Mouse (Mus musculus) lung, embryonic 14.5 days (tissue): ENCODE results near the gene Nrm. TPM values are rescaled to one million over a fixed set of nuclear protein-coding genes. Genes with fewer than 3 reads are reported as not detected.

Experiments
- ATAC-seq: fragments of 200-750 bp; cut with Nextera tagmentation; 2 replicates; pipeline ENCODE4 v1.8.0; 2017; ENCODE audit warnings: mild to moderate bottlenecking, moderate TSS enrichment, moderate library complexity; ENCODE audit not compliant: insufficient read depth
- DNase-seq: peaks from one replicate; pipeline ENCODE4 v3.0.0-alpha.2; 2015
- H3K27ac ChIP-seq: fragments of 300-500 bp; sonication (generic); 2 replicates; pipeline ENCODE4 v1.5.1; 2014; ENCODE audit warnings: low read depth, mild to moderate bottlenecking, moderate library complexity
- H3K27me3 ChIP-seq: fragments of 300-500 bp; sonication (generic); 2 replicates; pipeline ENCODE4 v1.6.1; 2014; ENCODE audit warnings: low read length, control low read depth; ENCODE audit not compliant: insufficient read depth
- H3K36me3 ChIP-seq: fragments of 300-500 bp; sonication (generic); 2 replicates; pipeline ENCODE4 v1.6.1; 2014; ENCODE audit warnings: control low read depth; ENCODE audit not compliant: insufficient read depth
- H3K4me1 ChIP-seq: fragments of 300-500 bp; sonication (generic); 2 replicates; pipeline ENCODE4 v1.6.1; 2014; ENCODE audit warnings: antibody characterized with exemption, control low read depth; ENCODE audit not compliant: insufficient read depth
- H3K4me2 ChIP-seq: fragments of 300-500 bp; sonication (generic); 2 replicates; pipeline ENCODE4 v1.6.1; 2014; ENCODE audit warnings: mild to moderate bottlenecking
- H3K4me3 ChIP-seq: fragments of 300-500 bp; sonication (generic); 2 replicates; pipeline ENCODE4 v1.5.1; 2014; ENCODE audit warnings: low read depth, low read length
- H3K9ac ChIP-seq: fragments of 300-500 bp; sonication (generic); 2 replicates; pipeline ENCODE4 v1.6.1; 2014
- H3K9me3 ChIP-seq: fragments of 300-500 bp; sonication (generic); 2 replicates; pipeline ENCODE4 v1.6.1; 2016; ENCODE audit warnings: low read depth, low read length, control low read depth
- CTCF ChIP-seq: IDR thresholded peaks from 2 replicates; pipeline ENCODE4 v1.5.1; 2016; ENCODE audit warnings: antibody characterized with exemption, low read depth
- WGBS: fragments of 180-500 bp; shearing (Covaris S2); extraction: QIAGEN DNeasy Blood & Tissue Kit; methylation state at CpG from one replicate; pipeline ENCODE4 v1.1.7; 2014; 5-methylcytosine and 5-hydroxymethylcytosine counted together
- polyA plus RNA-seq: library from polyadenylated mRNA; unstranded; fragments of >200 nt; fragmentation: Nextera tagmentation; extraction: Ambion mirVana; gene quantifications from 2 replicates; pipeline ENCODE4 v1.2.1, GENCODE M21; 2014

The Nrm gene
- polyA plus RNA-seq, 1 experiment from 2014 or later = 72.0 TPM

DNA sequence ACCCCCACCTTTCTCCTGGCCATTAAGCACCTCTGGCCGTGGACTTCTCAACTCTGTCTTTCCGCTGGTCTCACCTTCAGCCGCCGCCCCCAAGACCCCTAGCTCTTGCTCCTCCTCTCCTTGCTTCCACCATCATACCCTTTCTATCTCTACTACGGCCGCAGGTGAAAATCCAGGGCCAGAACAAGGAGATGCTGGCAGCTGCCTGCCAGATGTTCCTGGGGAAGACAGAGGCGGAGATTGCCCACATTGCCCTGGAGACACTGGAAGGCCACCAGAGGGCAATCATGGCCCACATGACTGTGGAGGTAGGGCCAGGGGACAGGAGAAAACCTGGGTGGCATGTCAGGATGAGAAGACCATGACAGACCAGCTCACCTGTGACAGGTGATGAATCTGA is 36.7 kb upstream of the Nrm start:
- Histone ChIP-seq H3K27ac (no peak overlapping the region), H3K9ac (no peak overlapping the region), H3K9me3 (no peaks in the 10 kb centered on the region), H3K36me3 (peaks cover 26% of the 10 kb centered on the region), H3K4me2 (peak overlapping the region; percentile 98; the same call in 1 of the 2 replicates), H3K4me1 (peaks cover 8% of the 10 kb centered on the region), H3K4me3 (no peak overlapping the region), H3K27me3 (no peaks in the 10 kb centered on the region)
- TF ChIP-seq CTCF = peak; percentile 51
- DNase-seq (no peak), ATAC-seq (no peak)
- WGBS = 61% methylated on average over 7 of the region's 7 CpGs

DNA sequence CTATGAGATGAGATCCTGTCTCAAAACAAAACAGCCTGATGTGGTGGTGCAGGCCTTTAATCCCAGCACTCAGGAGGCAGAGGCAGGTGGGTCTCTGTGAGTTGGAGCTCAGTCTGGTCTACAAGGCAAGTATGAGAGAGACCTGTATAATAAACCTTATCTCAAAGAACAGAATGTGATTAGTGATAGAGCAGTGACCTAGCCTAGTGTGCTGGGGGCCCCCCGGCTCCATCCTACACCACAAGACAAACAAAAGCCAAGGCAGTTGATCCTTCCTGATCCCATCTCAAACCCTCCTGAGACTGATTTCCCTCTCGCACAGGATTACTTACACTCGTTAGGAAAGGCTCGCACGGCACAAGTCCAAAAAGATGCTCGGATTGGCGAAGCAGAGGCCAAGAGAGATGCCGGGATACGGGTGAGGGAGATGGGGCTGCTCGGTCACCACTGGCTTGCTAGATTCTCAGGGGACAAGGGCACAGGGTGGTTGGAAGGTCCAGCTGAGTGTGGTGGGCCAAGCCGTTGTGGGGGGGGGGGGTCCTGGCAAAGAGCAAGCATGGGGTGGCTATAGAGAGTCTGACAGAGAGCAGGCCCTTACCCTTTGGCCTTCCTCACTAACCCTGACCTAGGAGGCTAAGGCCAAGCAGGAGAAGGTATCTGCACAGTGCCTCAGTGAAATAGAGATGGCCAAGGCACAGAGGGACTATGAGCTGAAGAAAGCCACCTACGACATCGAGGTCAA is 35.8 kb upstream of the Nrm start:
- DNase-seq = no peak
- peaks cover 26% of the 10 kb centered on the region for H3K36me3 ChIP-seq
- 91% methylated on average over 13 of the region's 13 CpGs for WGBS
- H3K9ac ChIP-seq = no peak overlapping the region
- H3K9me3 ChIP-seq = no peaks in the 10 kb centered on the region
- no peak overlapping the region for H3K27ac ChIP-seq
- H3K27me3 ChIP-seq = no peaks in the 10 kb centered on the region
- ATAC-seq = no peak
- peaks cover 8% of the 10 kb centered on the region for H3K4me1 ChIP-seq
- H3K4me3 ChIP-seq = no peak overlapping the region
- no peak for TF ChIP-seq CTCF
- H3K4me2 ChIP-seq = no peak overlapping the region

DNA sequence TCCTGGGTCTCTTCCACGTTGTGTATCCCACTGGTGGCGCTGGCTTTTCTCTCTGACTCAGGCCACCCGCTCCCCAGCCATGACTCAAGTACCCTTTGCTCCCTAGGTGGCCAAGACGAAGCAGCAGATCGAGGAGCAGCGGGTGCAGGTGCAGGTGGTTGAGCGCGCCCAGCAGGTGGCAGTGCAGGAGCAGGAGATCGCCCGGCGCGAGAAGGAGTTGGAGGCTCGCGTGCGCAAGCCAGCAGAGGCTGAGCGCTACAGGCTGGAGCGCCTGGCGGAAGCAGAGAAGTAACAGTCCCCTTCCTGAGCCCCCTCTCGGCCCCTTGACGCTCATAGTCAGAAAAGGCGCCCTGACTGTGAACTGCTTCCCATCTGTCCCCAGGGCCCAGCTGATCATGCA is 31.4 kb upstream of the Nrm start:
- Histone ChIP-seq H3K4me3 (0 out of 2 replicates have a peak overlapping the region, but pooled peaks have one; percentile 5), H3K9ac (no peak overlapping the region), H3K4me2 (peak overlapping the region; percentile 8; the same call in 1 of the 2 replicates), H3K27me3 (no peaks in the 10 kb centered on the region), H3K4me1 (no peaks in the 10 kb centered on the region), H3K36me3 (peaks cover 69% of the 10 kb centered on the region), H3K27ac (no peak overlapping the region), H3K9me3 (no peaks in the 10 kb centered on the region)
- 3% methylated on average over 21 of the region's 21 CpGs for WGBS
- DNase-seq (peak; percentile 93), ATAC-seq (peak; percentile 70)
- peak; percentile 97 for TF ChIP-seq CTCF

DNA sequence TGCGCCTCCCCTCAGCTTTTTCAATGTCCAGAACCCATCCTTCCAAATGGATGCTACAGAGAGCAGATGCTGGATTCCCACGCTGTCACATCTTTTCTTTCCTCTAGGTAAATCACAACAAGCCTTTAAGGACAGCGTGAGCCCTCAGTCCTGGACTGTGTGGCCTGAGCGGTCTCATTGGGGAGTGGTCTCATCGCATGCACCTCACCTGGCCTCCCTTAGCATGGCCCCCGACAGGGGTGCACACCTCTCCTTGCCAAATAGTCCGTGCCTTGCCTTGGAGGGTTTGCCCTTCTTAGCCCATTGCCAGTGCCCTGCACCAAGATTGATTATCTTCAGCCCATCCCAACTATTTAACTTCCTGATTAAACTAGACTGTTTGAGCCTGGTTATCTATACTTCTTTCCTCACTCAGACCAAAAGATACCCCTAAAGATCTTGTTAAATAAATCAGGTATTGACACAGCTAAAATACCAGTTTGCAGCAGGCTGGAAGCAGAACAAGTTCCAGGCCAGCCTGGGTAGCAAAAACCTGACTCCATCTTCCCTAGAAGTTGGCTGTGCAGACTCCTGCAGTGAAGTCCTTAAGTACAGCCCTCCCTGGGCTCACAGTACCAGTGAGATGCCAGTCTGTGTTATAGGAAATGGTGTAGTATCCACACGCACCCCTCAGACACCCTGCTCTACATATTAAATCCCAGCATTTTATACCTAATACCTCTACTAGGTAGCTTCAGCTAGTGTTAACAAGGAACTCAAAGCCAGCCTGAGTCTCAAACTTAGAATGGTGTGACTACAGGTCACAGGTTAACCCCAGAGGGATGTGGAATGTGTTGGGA is 28.5 kb upstream of the Nrm start:
- Histone ChIP-seq H3K36me3 (peaks cover 70% of the 10 kb centered on the region), H3K9me3 (no peaks in the 10 kb centered on the region), H3K9ac (no peak overlapping the region), H3K27me3 (no peaks in the 10 kb centered on the region), H3K27ac (no peak overlapping the region), H3K4me1 (no peaks in the 10 kb centered on the region; the same call in 1 of the 2 replicates), H3K4me2 (no peak overlapping the region), H3K4me3 (no peak overlapping the region)
- ATAC-seq = no peak
- peak; percentile 16 for DNase-seq
- TF ChIP-seq CTCF = no peak
- 56% methylated on average over 8 of the region's 8 CpGs for WGBS

- DNase-seq (peak; percentile 65), ATAC-seq (no peak)
- Histone ChIP-seq H3K9me3 (no peaks in the 10 kb centered on the region), H3K4me2 (no peak overlapping the region), H3K9ac (no peak overlapping the region), H3K36me3 (peaks cover 66% of the 10 kb centered on the region), H3K4me1 (no peaks in the 10 kb centered on the region; the same call in 1 of the 2 replicates), H3K27me3 (no peaks in the 10 kb centered on the region), H3K27ac (no peak overlapping the region), H3K4me3 (no peak overlapping the region)
- 12% methylated on average over 5 of the region's 5 CpGs for WGBS
- TF ChIP-seq CTCF = no peak
Observed at GRCm38 (mm10) chr17:35833239-35833751, 27.8 kb upstream of the Nrm start.

DNA sequence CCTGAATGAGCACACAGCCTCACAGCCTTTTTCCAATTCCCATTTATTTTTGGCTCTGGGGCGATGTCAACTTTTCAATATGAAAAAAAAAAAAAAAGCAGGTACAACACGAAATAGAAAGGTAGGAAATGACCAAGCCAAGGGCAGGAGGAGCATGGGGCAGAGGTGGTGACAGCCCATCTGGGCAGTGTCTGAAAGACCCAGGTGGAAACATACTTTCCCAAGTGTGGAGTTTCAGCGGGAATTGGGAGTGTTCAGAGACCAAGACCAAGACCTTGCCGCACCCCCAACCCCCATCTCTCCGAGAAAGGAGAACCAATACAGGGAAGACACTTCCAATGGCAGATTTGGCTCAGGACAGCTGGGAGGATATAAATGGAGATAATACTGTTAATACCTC is 27.2 kb upstream of the Nrm start:
- no peak overlapping the region for H3K27ac ChIP-seq
- no peaks in the 10 kb centered on the region for H3K9me3 ChIP-seq
- no peak overlapping the region for H3K4me3 ChIP-seq
- no peaks in the 10 kb centered on the region; the same call in 1 of the 2 replicates for H3K4me1 ChIP-seq
- H3K4me2 ChIP-seq = peak overlapping the region; percentile 92
- ATAC-seq (no peak), DNase-seq (peak; percentile 15)
- peaks cover 66% of the 10 kb centered on the region for H3K36me3 ChIP-seq
- H3K27me3 ChIP-seq = no peaks in the 10 kb centered on the region
- WGBS = 48% methylated on average over 5 of the region's 5 CpGs
- TF ChIP-seq CTCF = no peak
- peak overlapping the region; percentile 17; the same call in 1 of the 2 replicates for H3K9ac ChIP-seq
